Mouse (Mus musculus): ENCODE data around the gene Ube2n. TPM values are rescaled to one million over a fixed set of nuclear protein-coding genes. Genes with fewer than 3 reads are reported as not detected.

Gene Ube2n
- total RNA-seq, 2 experiments from 2014 or later = 213 to 231 TPM

GRCm38 (mm10) chr10:95585554-95585953, 70.6 kb downstream of the Ube2n start:
- intact Hi-C loops (cut with DNase I) = no loop called here
- DNase-seq = no peak

GRCm38 (mm10) chr10:95587509-95588220, 72.7 kb downstream of the Ube2n start:
- intact Hi-C loops (cut with DNase I) = no loop called here
- DNase-seq = no peak

GRCm38 (mm10) chr10:95589196-95589595, 74.3 kb downstream of the Ube2n start:
- intact Hi-C loops (cut with DNase I) = no loop called here

GRCm38 (mm10) chr10:95590196-95590595, 75.3 kb downstream of the Ube2n start:
- intact Hi-C loops (cut with DNase I) = no loop called here
- no peak for DNase-seq

More at GRCm38 (mm10) chr10:95589196-95589595, 74.3 kb downstream of the Ube2n start:
- no peak for DNase-seq

GRCm38 (mm10) chr10:95591257-95591656, 76.3 kb downstream of the Ube2n start:
- intact Hi-C loops (cut with DNase I) = no loop called here
- no peak for DNase-seq

GRCm38 (mm10) chr10:95594414-95594813, 79.5 kb downstream of the Ube2n start:
- DNase-seq = no peak
- intact Hi-C loops (cut with DNase I) = no loop called here

Small RNA genes lying within 50 kb of the gene (microRNA-seq; reads per million reads assigned to microRNA genes)
- gene Mir3058 = 7.8 reads per million, percentile 20 among the genes with 10 or more reads in this experiment

Other genes with a start within 250 kb of the Ube2n start
- 1 to 10 TPM; 7.4 TPM for gene Cradd, start 191.0 kb upstream of the Ube2n start, total RNA-seq (2021)
- gene Socs2, start 98.0 kb upstream of the Ube2n start, total RNA-seq (2021) = 10 to 100 TPM; 78.0 to 81.5 TPM
- gene Mrpl42, start 13.2 kb upstream of the Ube2n start, total RNA-seq (2021) = 10 to 100 TPM; 78.5 to 85.8 TPM
- 100 to 1,000 TPM; 202 to 243 TPM for gene Nudt4, start 49.0 kb downstream of the Ube2n start, total RNA-seq (2021)
- gene Anapc15-ps, start 158.3 kb downstream of the Ube2n start, total RNA-seq (2021) = not detected